Mouse (Mus musculus): ENCODE results near the gene Golgb1.

The Golgb1 gene

GRCm38 (mm10) chr16:36943591-36943990, 68.7 kb downstream of the Golgb1 start:
- no peak for DNase-seq (ENCODE audit: low read depth, low spot score)

- no peak for DNase-seq (ENCODE audit: low read depth, low spot score)
Measured at GRCm38 (mm10) chr16:36944895-36945424, 70.0 kb downstream of the Golgb1 start.

GRCm38 (mm10) chr16:36946459-36947159, 71.7 kb downstream of the Golgb1 start:
- no peak for DNase-seq (ENCODE audit: low read depth, low spot score)

- no peak for DNase-seq (ENCODE audit: low read depth, low spot score)
Measured at GRCm38 (mm10) chr16:36947646-36948197, 72.8 kb downstream of the Golgb1 start.

GRCm38 (mm10) chr16:36949614-36950336, 74.8 kb downstream of the Golgb1 start:
- DNase-seq (ENCODE audit: low read depth, low spot score): no peak

GRCm38 (mm10) chr16:36951029-36951428, 76.1 kb downstream of the Golgb1 start:
- no peak for DNase-seq (ENCODE audit: low read depth, low spot score)

- DNase-seq (ENCODE audit: low read depth, low spot score): no peak
Measured at GRCm38 (mm10) chr16:36955106-36955505, 80.2 kb downstream of the Golgb1 start.

GRCm38 (mm10) chr16:36963415-36963814, 88.5 kb downstream of the Golgb1 start:
- no peak for DNase-seq (ENCODE audit: low read depth, low spot score)

- no peak for DNase-seq (ENCODE audit: low read depth, low spot score)
Measured at GRCm38 (mm10) chr16:36979127-36979526, 104.2 kb downstream of the Golgb1 start.

Measured in brain, embryonic 18.5 days (tissue).